Mouse (Mus musculus) kidney, adult 2 months (tissue): ENCODE measurements around the gene 4930402F06Rik. TPM values are rescaled to one million over a fixed set of nuclear protein-coding genes. Genes with fewer than 3 reads are reported as not detected.

Experiments used
- DNase-seq: peaks from one replicate; pipeline ENCODE4 v3.0.0; 2021
- H3K27ac ChIP-seq: fragments of 200-500 bp; 2 replicates; pipeline ENCODE4 v1.5.1; 2012; ENCODE audit warnings: low read depth, low read length, control low read depth, inconsistent platforms; ENCODE audit not compliant: insufficient read depth
- H3K27me3 ChIP-seq: fragments of 200-500 bp; replicated peaks from 2 replicates; pipeline ENCODE4 v1.6.1; 2012; ENCODE audit warnings: mild to moderate bottlenecking, moderate library complexity, low read length, inconsistent platforms; ENCODE audit not compliant: control insufficient read depth, insufficient read depth
- H3K36me3 ChIP-seq: fragments of 200-500 bp; 2 replicates; pipeline ENCODE4 v1.6.1; 2012; ENCODE audit warnings: mild to moderate bottlenecking, moderate library complexity, low read length, inconsistent platforms; ENCODE audit not compliant: control insufficient read depth, insufficient read depth
- H3K4me1 ChIP-seq: fragments of 200-500 bp; 2 replicates; pipeline ENCODE4 v1.6.1; 2011; ENCODE audit warnings: low read length; ENCODE audit not compliant: control insufficient read depth, insufficient read depth
- H3K4me3 ChIP-seq: fragments of 200-500 bp; 2 replicates; pipeline ENCODE4 v1.5.1; 2011; ENCODE audit warnings: mild to moderate bottlenecking, low read depth, low read length, control low read depth; ENCODE audit not compliant: insufficient read depth
- CTCF ChIP-seq: fragments of 200-500 bp; conservative IDR thresholded peaks from 2 replicates; pipeline ENCODE4 v1.5.1; 2011; ENCODE audit warnings: low read depth, mild to moderate bottlenecking, control low read depth, low read length, moderate library complexity, mixed read lengths; ENCODE audit not compliant: insufficient read depth, insufficient read length
- POLR2A ChIP-seq: fragments of 200-500 bp; IDR thresholded peaks from one replicate; pipeline ENCODE4 v1.6.1; 2011; ENCODE audit warnings: low read depth, low read length, control low read depth
- WGBS: fragments of 180-500 bp; shearing (Covaris S2); methylation state at CpG from one replicate; pipeline ENCODE4 v1.1.7; 2018; 5-methylcytosine and 5-hydroxymethylcytosine counted together
- polyA plus RNA-seq: library from polyadenylated mRNA; depleted of rRNA; stranded (reverse); fragments of >200 nt; gene quantifications from 2 replicates; pipeline ENCODE4 v1.2.3, GENCODE M21; 2012

The 4930402F06Rik gene
- polyA plus RNA-seq, 1 experiment, result not detected

DNA sequence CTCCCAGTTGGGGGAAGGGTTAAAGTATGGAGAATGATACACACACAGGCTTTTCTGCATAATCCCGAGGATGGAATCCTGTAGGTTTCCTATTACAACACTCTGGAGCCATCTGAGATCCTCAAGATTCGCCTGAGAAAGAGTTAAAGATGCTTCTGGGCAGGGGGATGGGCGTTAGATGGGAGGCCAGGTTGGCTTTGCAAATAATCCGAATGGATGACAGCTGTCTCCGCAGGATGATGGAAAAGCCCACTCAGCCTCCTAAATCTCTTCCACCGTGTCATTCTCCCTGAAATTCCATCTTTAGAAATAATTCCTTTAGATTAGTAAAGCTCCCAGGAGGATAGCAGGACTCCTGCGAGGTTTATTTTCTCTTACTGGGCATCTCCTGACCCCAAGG lies 61.4 kb downstream of the 4930402F06Rik start:
- DNase-seq, result no peak
- TF ChIP-seq POLR2A (no peak), CTCF (no peak)
- Histone ChIP-seq H3K27ac (no peak overlapping the region), H3K27me3 (no peaks in the 10 kb centered on the region), H3K36me3 (no peaks in the 10 kb centered on the region), H3K4me3 (no peak overlapping the region), H3K4me1 (0 out of 2 replicates have a peak, but pooled peaks cover 2% of the 10 kb centered on the region)
- 40% methylated on average over 7 of the region's 7 CpGs for WGBS

DNA sequence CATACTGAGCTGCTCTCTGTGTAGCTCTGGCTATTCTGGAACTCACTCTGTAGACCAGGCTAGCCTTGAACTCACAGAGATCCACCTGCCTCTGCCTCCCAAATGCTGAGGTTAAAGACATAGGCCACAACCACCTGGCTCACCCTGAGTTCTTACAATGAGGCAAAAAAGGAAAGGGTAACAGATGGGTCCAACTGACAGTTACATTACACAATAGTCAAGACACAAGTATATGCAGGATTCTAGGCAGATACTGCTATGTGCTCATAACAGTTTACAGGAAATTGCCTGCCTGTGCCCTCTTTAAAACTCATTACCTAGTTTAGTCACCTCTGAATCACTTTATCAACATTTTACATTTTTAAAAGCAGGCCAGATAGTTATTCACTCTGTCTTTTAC lies 63.3 kb downstream of the 4930402F06Rik start:
- 0 out of 2 replicates have a peak, but pooled peaks cover 2% of the 10 kb centered on the region for H3K4me1 ChIP-seq
- H3K36me3 ChIP-seq, result no peaks in the 10 kb centered on the region
- TF ChIP-seq CTCF (no peak), POLR2A (no peak)
- no peaks in the 10 kb centered on the region for H3K27me3 ChIP-seq
- no peak overlapping the region for H3K4me3 ChIP-seq
- no peak overlapping the region for H3K27ac ChIP-seq
- no peak for DNase-seq

- H3K4me3 ChIP-seq, result no peak overlapping the region
- 75% methylated on average over 2 of the region's 2 CpGs for WGBS
- no peaks in the 10 kb centered on the region for H3K4me1 ChIP-seq
- DNase-seq, result no peak
- TF ChIP-seq CTCF, result no peak
- TF ChIP-seq POLR2A, result no peak
- no peaks in the 10 kb centered on the region for H3K36me3 ChIP-seq
- no peaks in the 10 kb centered on the region for H3K27me3 ChIP-seq
- H3K27ac ChIP-seq, result no peak overlapping the region
Observed at GRCm38 (mm10) chr2:35331205-35331604, 65.8 kb downstream of the 4930402F06Rik start.

DNA sequence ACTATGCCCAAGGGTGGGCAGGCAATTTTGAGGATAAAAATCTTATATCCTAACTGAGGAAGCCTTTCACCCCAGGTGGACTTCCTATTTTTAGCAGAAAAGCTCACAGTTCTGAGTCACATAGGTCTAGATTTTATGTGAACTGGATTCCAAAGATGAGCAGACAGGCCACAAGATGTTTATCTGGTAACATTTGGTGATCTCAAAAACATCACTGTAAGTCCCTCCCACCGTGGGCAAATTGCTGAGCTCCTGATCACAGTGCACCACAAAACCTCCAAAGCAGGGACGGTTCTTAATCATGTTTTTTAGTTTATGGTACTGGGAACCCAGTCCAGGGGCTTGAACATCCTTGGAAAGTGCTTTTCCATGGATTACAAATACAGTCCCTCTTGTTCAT lies 67.9 kb downstream of the 4930402F06Rik start:
- no peak for TF ChIP-seq POLR2A
- TF ChIP-seq CTCF, result no peak
- 89% methylated on average over 2 of the region's 2 CpGs for whole genome bisulfite sequencing
- H3K27ac ChIP-seq, result no peak overlapping the region

DNA sequence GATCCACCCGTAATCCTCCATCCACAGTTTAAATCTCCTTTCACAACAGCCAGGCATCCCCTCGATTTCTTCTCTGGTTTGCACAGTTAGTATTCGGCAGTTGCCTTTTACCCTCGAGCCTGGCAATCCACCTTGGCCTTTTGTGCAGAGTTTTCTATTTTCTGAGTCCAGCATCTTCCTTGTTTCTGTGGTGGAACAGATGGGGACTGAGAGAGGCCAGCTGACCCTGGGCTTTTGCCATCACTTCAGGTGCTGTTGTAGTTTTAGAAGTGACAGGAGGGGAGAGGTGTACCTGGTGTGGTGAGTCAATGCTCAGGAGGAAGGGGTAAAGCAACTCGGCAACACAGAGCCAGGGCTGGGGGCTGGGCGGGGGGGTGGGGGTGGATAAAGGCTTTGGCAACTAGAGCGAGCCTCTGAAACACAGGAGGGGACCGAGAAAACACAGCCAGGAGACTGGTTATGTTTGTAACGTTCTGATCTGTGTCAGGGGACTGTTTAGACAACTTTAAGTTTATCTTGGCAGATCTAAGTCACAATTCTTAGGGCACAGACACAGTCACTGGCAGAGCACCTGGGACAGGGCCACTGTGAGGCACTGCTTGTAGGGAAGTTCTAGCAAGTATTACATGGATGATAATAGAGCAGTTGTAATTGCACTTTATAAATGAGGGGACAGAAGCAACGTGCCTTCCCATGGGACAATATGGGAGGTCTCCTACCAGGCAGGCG lies 68.7 kb downstream of the 4930402F06Rik start:
- no peak for DNase-seq
- H3K4me1 ChIP-seq, result no peaks in the 10 kb centered on the region
- no peaks in the 10 kb centered on the region for H3K27me3 ChIP-seq
- 50% methylated on average over 11 of the region's 11 CpGs for WGBS
- no peak overlapping the region for H3K27ac ChIP-seq
- TF ChIP-seq POLR2A (no peak), CTCF (no peak)
- no peaks in the 10 kb centered on the region for H3K36me3 ChIP-seq
- no peak overlapping the region for H3K4me3 ChIP-seq

More for the DNA sequence above, 67.9 kb downstream of the 4930402F06Rik start:
- H3K4me3 ChIP-seq, result no peak overlapping the region
- no peaks in the 10 kb centered on the region for H3K27me3 ChIP-seq
- no peaks in the 10 kb centered on the region for H3K4me1 ChIP-seq
- H3K36me3 ChIP-seq, result no peaks in the 10 kb centered on the region
- DNase-seq, result no peak

DNA sequence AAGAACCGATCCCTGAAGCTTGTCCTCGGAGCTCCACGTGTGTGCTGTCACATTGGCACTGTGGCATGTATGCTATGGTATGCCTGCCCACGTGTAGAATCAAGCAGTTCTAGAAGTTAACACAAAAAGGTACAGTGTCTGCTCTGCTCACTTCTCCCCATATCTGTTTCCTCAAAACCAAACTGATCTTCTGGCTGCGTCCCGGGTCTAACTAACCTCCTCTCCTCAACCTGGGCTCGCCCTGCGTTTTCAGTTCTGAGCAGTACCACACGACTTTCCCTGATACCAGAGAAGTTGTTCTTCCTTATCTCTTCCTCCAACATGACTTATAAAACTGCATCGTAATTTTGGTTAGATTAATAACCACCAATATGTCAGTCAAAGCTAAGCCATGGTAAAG lies 69.4 kb downstream of the 4930402F06Rik start:
- peak overlapping the region; percentile 63 for H3K27ac ChIP-seq
- no peak for DNase-seq

GRCm38 (mm10) chr2:35326931-35327330 lies 70.0 kb downstream of the 4930402F06Rik start:
- peak overlapping the region; percentile 86 for H3K27ac ChIP-seq
- DNase-seq, result peak; percentile 41

More for the DNA sequence above, 69.4 kb downstream of the 4930402F06Rik start:
- Histone ChIP-seq H3K36me3 (no peaks in the 10 kb centered on the region), H3K4me3 (peak overlapping the region; percentile 2; the same call in 1 of the 2 replicates), H3K4me1 (no peaks in the 10 kb centered on the region), H3K27me3 (no peaks in the 10 kb centered on the region)
- no peak for TF ChIP-seq POLR2A
- TF ChIP-seq CTCF, result no peak
- 51% methylated on average over 10 of the region's 10 CpGs for WGBS

More at GRCm38 (mm10) chr2:35326931-35327330, 70.0 kb downstream of the 4930402F06Rik start:
- WGBS, result 63% methylated on average over 1 of the region's 1 CpGs
- no peaks in the 10 kb centered on the region for H3K4me1 ChIP-seq
- no peak overlapping the region for H3K4me3 ChIP-seq
- TF ChIP-seq POLR2A, result no peak
- no peak for TF ChIP-seq CTCF
- no peaks in the 10 kb centered on the region for H3K36me3 ChIP-seq
- H3K27me3 ChIP-seq, result no peaks in the 10 kb centered on the region
